Mouse (Mus musculus) left cerebral cortex, adult 9 months (tissue): Measurements from ENCODE around the gene Mansc1.
A peak's percentile ranks its signal among the peaks of the same experiment; 100 is the strongest.

ENCODE experiments used
- DNase-seq, 2 experiments: peaks; one replicate each; pipeline ENCODE4 v3.0.0; 2022; ENCODE audit warnings: low spot score in 2 of 2

Mansc1 gene

DNA sequence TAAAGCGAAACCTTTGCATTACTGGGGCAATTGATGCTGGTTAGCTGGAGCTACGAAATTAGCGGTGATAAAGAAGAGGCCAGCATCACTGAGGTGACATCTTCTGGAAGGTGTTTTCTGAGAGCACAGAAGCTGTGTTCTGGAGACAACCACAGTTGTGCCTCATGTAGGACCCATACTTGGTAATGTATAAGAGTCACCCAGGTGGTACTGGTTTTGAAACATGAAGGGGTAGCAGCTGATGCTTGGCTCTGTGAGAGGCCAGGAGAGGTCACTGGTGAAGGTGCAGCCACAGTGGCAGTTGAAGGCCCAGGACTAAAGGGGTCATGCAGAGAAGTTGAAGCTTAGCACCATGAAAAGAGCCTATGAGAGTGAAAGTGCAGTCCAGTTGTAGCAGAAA, 6.9 kb upstream of the Mansc1 start, which contains the start of gene Borcs5:
TSS of gene Borcs5 (plus strand) at position 301 of the 400 bp plus-strand sequence.
- no peak for DNase-seq

DNA sequence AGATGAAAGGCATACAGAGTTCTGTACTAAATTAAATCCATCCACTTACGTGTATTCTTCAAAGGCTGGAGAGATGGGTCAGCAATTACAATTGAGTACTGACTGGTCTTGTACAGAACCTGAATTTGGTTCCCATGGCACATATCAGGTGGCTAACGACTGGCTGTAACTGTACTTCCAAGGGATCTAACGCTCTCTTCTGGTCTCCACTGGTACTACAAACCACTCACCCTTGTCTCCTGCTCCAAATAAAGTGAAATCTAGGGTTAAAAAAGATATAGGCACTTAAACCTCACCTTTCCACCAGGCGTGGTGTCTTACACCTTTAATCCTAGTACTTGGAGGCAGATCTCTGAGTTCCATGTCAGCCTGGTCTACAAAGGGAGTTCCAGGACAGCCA, 4.2 kb upstream of the Mansc1 start:
- DNase-seq: no peak

DNA sequence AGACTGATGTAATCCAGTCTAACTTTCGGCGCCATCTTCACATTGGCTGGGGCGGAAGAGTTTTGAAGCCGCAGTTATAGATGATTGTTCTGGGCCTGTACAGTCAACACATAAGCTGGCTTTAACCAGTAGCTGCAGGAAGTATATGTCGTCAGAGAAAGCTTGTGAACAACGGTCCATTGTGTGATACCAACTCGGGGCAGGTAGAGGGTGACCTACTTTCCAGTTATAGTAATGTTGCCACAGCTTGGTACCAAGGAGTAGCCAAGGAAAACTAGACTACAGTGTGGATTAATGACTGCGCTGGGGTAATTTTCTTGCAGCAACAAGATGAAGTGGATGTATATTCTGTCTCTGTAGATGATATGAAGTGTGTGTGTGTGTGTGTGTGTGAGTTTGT, 1.3 kb upstream of the Mansc1 start:
- DNase-seq: no peak

DNA sequence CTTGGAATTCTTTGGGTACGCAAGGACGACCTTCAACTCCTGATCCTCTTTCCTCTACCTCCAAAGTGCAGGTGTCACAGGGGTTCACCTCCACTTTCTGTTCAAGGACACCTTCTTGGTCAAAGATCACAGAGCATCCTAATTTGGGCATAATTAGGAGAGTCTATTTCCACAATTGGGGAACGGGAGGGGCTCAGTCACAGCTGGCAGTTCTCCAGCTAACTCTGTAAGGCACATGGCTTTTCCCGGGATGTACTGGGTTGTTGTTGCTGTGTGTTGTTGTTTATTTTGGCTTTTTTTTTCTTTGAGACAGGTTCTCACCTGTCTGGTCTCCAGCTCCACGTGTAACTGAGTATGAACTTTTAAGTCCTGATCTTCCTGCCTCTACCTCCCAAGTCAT, 468 bp upstream of the Mansc1 start:
- no peak for DNase-seq

DNA sequence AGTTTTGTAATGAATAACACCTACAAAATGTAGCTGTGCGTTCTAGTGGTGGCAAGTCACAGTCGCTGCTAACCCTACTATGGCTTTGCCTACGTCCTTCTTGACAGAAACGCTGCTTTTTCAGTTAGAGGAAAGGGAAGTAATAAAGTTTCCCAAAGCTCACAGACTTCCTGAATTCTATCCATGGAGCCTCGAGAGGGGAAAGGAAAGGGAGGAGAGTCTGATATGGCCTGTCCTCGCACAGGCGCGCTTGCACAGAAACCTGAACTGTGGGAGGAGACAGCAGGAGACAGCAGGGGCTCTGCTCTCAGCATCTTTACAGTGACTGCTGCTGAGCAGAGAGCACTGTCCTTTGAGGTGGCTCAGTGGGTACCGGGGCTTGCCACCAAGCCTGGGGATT, 1.8 kb downstream of the Mansc1 start:
- DNase-seq: no peak

DNA sequence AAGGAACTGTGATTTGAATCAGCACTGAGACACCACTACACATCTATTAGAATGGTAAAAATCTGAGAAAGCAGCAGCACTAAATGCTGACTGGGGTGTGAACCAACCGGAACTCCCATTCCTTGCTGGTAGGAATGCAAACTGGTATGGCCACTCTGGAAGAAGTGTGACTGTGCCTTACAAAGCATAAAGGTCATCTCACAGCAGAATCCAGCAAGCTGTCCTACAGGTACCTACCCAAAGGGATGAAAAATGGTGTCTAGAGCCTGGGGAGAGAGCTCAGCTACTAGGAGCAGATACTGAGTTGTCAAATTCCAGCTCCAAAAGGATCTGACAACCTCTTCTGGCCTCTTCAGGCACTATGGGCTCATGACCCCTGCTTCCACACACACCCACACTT, 5.7 kb downstream of the Mansc1 start:
- no peak for DNase-seq

DNA sequence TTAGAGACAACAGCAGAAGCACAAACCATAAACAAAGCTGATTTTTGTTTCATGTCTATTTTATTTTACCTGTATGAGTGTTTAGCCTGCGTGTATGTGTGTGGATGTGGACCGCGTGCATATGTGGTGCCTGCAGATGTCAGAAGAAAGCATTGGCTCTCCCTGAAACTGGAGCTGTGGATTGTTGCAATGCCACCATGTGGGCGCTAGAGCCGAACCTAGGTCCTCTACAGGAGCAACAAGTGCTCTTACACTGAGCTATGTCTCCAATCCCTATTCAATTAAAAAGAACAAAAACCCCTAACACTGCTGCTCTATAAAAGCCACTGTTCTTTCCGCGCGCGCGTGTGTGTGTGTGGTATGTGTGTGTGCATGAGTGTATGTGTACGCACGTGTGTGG, 6.9 kb downstream of the Mansc1 start:
- DNase-seq: no peak

DNA sequence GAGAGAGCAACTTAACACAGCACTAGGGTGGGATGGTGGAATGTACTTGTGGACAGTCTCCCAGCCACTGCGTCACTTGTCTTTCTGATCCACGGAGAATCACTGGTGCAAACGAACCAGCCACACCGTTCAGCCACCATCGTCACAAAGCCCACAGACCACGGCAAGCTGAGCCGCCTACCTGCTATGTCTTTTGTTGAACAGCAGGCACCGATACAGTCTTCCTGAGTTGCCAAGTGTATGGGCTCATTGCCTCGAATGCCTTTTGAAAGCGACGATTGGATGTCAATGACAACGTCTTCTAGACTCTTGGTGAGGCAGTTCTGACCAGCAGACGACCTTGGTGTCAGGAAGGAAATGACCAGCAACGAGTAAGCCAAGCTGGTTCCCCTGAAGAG, 10.7 kb downstream of the Mansc1 start:
- DNase-seq: peak in 1 of 2 experiments; percentile 49

DNA sequence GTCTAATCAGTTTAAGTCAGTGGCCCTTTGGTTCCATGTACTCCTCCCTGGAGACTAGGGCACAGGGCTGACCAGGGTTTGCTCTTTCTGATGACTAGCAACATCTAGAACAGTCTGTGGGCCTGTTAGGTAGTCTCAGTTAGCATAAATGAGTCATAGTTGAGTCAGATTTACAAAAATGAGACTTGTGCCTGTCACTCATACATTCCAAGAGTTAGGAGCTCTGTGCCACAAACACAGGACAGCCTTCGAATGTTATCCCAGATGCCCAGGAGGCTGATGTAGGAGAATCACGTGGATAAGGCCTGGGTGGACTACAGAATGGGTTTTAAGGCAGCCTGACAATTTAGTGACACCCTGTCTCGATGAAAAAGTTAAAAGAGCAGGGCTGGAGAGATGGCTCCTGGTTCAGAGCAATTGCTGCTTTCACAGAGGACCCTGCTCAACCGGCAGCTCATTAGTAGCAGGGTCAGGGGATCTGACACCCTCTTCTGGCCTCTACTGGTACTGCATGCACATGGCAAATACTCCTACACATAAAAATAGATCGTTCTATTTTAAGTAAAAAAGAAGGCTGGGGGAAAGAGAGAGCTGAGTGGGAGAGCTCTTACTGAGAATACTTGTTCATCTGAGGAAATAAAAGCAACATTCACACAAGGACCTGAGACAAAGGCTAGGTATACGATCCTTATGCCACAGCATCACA, 11.3 kb downstream of the Mansc1 start:
- peak; percentile 43 to 70 for DNase-seq

DNA sequence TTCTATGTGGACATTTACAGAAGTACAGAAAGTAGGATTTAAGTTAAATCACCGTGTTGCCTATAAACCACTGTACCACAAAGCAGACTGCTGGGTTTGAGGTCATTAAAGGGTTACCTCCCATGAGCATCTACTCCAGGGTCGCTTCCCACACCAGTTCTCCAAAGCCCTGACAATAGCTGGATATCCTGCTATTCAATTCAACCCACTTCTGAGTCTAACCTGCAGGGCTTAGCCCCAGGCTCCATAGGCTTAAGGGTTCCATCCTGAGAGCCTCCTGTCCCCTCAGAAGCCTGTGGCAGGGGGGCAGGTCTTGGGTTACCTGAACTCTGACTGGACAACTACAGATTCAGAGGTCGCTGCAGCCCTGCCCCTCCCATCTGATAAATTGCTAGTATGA, 12.2 kb downstream of the Mansc1 start:
- DNase-seq: no peak

DNA sequence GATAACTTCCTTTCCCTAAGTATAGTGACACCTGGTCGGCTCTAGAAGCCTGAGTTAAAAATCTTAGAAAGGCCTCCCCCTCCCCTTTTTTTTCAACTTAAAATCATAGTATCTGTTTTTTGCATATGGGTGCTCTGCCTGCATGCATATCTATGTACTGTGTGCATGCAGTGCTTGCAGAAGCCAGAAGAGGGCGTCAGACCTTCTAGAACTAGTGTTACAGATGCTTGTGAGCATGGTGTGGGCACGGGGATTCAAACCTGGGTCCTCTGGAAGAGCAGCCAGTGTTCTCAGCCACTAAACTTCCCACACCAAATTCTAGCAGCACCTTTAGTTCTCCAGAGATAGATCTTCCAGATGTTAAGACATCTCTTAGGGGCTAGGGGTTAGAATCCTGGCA, 14.7 kb downstream of the Mansc1 start:
- no peak for DNase-seq

DNA sequence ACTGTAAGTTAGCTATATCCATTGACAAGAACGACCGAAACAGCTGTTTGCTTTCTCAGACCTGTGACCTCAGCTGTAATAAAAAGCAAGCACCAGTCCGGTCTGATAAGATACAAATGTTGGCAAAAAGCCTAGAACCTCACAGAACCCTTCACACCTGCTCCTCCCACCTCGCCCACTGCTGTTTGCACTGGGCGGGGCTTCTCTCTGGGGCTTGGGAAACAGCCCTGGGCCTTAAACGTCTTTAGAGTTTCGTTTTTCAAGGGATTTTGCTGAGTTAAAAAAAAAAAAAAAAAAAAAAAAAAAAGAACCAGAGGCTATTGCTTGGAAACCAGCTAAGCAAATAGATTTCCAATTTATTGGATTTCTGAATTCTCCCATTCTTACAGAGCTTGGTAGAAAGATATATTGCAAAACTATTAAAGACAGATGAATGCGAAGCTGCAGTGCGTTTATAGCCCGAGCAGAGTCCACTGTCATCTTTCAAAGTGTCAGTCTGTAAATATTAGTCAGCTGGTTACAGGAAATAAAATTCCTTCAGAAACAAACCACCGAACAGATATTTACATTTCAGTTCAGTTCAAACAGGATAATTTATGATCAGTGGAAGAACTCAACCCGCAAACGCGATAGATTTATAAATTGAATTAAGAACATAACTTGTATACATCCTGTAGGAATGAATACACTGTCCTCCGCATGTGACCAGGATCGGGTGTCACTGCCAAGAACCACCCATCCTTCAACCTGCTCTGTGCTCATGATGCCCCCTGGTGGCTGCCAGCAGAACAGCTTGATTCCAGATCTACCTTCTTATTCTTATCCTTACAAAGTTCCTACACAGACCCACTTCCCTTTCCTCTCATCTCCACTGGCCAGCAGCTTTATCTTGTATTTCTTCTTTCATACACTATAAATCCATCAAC, 17.3 kb downstream of the Mansc1 start:
- DNase-seq: peak in 1 of 2 experiments; percentile 88

DNA sequence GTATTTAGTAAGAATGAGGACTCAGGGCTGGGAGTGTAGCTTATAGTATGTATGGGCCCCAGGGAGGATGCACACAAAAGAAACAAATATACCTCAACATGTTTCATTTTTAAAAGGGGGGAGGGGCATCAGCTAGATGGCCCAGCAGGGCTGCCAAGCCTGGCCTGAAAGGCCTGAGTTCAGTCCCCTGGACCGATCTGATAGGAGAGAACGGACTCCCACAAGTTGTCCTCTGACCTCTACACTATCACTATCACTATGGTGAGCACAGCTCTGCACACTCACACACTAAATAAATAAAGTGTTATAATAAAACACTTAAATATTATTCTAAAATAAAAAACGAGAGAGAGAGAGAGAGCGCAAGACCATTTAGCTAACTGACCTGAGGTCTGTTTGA, 18.0 kb downstream of the Mansc1 start:
- no peak for DNase-seq

DNA sequence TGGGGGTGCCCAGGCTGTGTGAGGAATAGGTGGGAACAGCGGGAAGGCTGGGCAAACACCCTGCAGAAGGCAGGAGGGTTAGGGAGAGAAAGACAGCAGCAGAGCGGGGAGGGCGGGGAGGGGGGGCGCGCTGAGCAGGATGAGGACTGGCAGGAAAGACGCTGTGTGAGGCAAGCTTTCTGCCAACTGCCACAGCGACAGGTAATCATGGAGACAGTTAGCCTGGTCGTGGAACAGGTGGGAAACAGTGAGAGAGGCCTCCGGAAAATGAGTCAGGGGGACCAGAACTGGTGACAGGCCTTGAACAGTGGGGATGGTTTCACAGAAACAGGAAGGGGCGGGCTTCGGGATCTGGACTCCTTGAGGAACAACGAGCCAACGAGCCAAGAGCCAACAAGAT, 20.4 kb downstream of the Mansc1 start:
- no peak for DNase-seq

DNA sequence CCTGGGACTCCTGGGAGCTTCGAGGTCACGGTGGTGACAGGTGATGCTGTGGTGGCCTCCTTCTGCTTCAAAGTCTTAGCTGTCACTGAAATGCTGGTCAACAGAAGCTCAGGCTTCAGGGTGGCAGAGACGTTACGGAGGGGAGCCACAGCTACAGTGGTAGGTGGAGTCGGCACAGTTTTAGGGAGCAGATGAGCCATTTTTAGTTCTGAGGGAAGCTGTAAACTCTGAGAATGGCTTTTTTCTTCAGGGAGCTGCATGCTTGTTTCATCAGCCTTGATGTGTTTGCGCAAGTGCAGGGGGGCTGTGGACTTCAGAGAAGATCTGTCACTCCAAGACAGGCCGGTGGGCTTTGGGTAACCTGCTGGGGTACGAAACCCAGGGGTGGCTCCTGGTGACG, 21.9 kb downstream of the Mansc1 start:
- DNase-seq: no peak

DNA sequence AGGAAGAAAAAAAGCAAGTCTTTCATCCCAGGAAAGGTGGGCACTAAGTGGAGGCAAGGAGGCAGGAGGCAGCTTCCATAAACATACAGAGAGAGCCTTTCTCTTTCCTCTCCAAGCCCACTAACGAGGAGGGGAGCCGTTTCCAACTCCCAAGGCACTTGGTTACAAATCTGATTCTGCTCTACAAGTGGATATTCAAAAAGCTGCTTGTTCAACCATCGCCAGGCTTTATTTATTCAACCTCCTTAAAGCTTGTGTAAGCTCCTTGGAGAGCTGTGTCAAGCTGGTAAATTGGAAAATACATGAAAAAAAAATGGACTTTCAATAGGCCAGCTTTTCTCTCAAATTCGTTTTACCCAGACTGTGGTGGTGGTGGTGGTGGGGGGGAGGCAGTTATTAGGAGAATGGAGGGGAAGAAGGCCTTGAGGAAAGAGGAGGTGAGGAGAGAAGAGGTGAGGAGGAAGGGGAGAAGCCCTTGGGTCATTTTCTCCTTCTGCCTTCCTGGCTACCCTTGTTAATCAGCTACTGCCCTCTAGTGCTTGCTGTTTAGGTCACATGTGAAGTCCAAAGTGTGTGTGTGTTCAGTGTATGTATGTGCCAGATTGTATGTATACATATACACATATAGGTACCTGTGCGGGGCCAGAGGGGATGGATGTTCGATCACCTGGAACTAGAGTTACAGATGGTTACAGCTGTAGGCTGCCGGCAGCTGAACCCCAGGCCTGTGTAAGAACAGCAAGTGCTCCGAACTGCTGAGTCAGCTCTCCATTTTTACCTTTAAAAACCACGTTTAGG, 25.1 kb downstream of the Mansc1 start:
- DNase-seq: no peak

DNA sequence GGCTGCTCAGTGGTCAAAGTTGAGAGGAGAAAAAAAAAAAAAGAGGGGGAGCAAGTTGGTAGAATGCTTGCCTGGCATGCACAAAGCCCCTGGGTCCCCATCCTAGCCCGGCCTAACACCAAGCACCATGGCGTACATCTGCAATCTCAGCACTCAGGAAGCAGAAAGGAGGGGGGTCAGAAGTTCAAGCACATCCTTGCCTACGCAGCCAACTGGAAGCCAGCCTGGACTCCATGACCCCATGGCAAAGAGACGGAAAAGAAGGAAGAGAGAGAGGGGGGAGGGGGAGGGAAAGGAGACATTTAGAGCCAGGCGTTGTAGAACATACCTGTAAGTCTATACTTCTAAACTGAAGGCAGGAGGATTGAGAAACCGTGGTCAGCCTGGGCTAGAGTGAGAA, 25.7 kb downstream of the Mansc1 start:
- DNase-seq: no peak

DNA sequence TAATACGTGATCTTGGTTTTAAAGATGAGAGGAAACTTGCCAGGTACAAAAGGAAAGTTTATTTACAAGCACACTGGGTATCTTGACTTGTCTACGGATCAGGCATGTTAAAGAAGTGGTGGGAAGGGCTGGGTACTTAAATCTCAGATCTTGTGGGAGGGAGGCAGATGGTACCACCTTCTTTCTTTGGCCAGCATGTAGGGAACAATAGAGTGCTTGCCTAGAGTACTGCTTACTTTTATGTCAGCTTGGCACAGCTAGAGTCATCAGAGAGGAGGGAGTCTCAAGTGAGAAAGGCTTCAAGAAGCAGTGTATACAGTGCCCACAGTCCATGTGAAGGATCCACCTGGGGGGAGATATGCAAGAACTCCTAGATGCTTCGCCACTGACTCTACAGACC, 27.1 kb downstream of the Mansc1 start:
- DNase-seq: no peak

DNA sequence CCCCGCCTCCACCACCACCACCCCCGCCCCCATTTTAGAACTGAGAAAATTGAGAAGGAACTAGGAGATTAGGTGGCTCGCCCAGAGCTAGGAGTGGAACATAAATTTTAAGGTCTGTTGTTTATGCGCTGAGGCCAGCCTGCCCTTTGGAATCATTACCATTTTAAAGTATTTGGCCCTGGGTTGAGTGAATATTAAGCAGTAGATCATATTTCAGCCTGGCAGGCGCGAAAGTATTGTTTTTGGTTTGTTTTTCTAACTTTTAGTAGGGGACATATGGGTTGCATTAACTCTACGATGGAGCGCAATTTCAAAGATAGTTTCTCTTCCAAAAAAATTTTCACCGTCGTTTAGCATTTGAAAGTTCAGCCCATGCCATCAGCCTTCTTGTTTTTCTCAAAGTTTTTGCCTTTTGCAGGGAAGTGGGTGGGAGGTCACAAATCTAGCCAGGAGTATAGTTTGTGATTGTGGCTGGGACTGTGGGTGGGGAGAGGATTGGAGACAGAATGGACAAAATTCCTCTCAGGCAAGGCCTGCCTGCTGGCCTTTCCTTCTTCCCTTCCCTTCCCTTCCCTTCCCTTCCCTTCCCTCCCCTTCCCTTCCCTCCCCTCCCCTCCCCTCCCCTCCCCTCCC, 29.8 kb downstream of the Mansc1 start:
- no peak for DNase-seq

DNA sequence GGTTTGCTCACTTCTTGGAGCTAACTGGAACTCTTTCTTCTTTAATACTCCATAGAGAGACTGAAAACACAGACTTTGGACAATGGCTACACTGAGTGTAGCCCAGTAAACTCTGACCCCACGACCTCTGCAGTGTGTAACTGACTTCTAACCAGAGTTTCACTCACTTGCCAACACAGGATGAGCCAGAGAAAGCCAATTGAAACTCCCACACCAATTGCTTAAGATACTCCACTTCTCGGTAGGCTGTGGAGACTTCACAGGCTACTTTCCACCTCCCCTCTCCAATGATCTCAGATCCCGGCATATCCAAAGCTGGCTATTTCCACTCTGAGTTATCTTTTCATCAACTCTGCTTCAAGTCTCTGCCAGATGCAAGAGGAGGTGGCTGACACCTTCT, 30.5 kb downstream of the Mansc1 start:
- no peak for DNase-seq

DNA sequence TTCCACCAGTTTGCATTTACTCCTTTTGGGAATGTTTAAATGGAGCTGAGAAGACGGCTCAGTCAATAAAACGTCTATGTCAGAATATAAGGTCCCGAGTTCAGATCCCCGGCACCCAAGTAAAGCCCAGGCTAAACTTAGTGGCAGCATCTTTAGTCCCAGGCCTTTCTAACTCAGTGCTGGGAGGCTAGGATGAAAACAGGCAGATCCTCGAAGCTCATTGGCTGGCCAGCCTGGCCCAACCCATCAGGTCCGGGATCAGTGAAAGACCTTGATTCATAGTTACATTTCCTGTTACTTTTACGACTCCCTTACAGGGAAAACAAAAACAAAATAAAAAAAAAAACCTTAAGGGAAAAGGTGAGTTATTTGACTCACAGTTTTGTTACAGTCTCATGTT, 31.2 kb downstream of the Mansc1 start:
- no peak for DNase-seq

DNA sequence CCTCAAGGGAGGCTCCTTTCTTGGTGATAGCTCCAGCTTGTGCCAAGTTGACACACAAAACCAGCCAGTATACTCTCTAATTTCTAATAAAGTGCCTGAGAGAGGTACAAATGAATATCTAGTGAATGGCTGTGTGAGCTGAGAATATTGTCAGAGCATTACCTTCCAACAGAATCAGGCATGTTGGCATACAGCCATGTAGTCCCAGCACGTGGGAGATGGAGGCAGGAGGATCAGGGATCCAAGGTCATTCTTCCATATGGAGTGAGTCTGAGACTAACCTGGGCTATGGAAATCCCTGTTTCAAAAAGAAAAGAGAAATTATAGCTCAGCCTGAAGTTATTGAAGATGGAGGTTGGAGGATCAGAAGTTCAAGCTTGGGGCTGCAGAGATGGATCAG, 33.0 kb downstream of the Mansc1 start:
- DNase-seq: no peak
